Mouse (Mus musculus): ENCODE results near the gene Ncs1. TPM values are rescaled to one million over a fixed set of nuclear protein-coding genes. Genes with fewer than 3 reads are reported as not detected.

Ncs1 gene
- total and polyA plus RNA-seq, 2 experiments, result 0.09 to 0.11 TPM

DNA sequence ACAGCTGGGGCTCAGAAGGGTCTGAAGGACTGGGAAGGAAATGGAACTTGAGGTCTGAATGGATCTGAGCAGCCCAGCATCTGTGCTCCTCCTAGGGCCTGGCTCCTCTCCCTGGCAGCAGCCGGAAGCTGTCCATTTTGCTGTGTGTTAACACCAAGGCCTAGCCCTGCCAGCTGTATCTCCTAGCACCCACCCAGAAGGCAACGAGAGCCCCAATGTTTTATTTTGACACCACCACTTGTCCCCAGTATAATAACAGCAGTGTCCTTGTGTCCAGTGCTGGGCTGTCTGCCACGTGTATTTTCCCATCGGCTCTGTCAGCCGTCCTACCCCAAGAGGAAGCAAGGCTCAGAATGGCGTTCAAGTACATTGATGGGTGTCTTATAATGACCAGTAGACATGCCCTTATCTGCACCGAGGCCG, 17.4 kb downstream of the Ncs1 start:
- Histone ChIP-seq H3K36me3 (ENCODE audit: control insufficient read depth, insufficient read depth, low read length) (no peaks in the 10 kb centered on the region), H3K9ac (ENCODE audit: low read depth, low read length) (no peak overlapping the region), H3K27me3 (ENCODE audit: control insufficient read depth, insufficient read depth, low read length) (no peaks in the 10 kb centered on the region), H3K4me3 (ENCODE audit: insufficient read depth, low read depth, low read length) (no peak overlapping the region), H3K27ac (replicated peaks; ENCODE audit: insufficient read depth, low read depth, low read length) (no peak overlapping the region), H3K4me1 (ENCODE audit: control insufficient read depth, insufficient read depth, low read length) (peaks cover 5% of the 10 kb centered on the region; the same call in 1 of the 2 replicates), H3K79me2 (ENCODE audit: control insufficient read depth, insufficient read depth, low read length) (no peaks in the 10 kb centered on the region)
- 80% methylated on average over 8 of the region's 8 CpGs for WGBS
- TF ChIP-seq CTCF (IDR thresholded peaks at IDR 0.05; ENCODE audit: low read depth, low read length) (no peak), POLR2A (IDR thresholded peaks at IDR 0.05; ENCODE audit: extremely low read depth, insufficient read depth, low read length) (no peak)
- DNase-seq (ENCODE audit: extremely low read depth, low read depth, low spot score), result no peak

DNA sequence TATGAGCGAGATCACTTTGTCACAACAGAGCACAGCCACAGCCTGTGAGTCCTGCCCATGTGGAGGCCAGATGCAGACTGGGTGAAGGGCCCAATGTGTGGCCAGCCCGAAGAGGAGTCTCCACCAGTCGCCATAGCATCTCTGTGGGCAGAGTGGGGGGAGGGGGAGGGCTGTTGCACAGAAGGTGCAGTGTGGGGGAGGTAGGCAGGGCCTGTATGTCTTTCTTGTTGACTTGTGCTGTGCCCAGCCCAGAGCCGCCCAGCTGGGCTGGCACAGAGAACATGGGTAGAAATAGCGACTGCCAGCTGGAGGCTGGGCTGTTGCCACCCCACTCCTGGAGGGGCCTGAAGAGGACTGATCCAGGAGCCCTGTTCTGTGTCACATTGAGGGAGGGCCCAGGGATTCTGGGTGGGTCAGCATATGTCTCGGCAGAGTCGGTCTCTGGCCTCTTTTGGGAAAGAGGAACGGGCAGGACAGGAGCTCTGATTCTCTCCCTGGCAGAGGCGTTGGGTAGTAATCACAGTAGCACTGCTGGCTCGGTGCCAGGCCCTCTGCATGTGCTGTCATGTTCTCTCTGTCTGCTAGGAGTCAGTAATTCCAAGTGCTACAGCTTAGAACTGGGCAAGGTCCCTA, 18.2 kb downstream of the Ncs1 start:
- no peaks in the 10 kb centered on the region for H3K27me3 ChIP-seq (ENCODE audit: control insufficient read depth, insufficient read depth, low read length)
- no peaks in the 10 kb centered on the region for H3K79me2 ChIP-seq (ENCODE audit: control insufficient read depth, insufficient read depth, low read length)
- 43% methylated on average over 10 of the region's 10 CpGs for WGBS
- H3K36me3 ChIP-seq (ENCODE audit: control insufficient read depth, insufficient read depth, low read length), result no peaks in the 10 kb centered on the region
- DNase-seq (ENCODE audit: extremely low read depth, low read depth, low spot score), result no peak
- TF ChIP-seq POLR2A (IDR thresholded peaks at IDR 0.05; ENCODE audit: extremely low read depth, insufficient read depth, low read length), result no peak
- TF ChIP-seq CTCF (IDR thresholded peaks at IDR 0.05; ENCODE audit: low read depth, low read length), result no peak
- no peak overlapping the region for H3K9ac ChIP-seq (ENCODE audit: low read depth, low read length)
- no peak overlapping the region for H3K4me3 ChIP-seq (ENCODE audit: insufficient read depth, low read depth, low read length)
- H3K27ac ChIP-seq (replicated peaks; ENCODE audit: insufficient read depth, low read depth, low read length), result no peak overlapping the region
- H3K4me1 ChIP-seq (ENCODE audit: control insufficient read depth, insufficient read depth, low read length), result no peaks in the 10 kb centered on the region

DNA sequence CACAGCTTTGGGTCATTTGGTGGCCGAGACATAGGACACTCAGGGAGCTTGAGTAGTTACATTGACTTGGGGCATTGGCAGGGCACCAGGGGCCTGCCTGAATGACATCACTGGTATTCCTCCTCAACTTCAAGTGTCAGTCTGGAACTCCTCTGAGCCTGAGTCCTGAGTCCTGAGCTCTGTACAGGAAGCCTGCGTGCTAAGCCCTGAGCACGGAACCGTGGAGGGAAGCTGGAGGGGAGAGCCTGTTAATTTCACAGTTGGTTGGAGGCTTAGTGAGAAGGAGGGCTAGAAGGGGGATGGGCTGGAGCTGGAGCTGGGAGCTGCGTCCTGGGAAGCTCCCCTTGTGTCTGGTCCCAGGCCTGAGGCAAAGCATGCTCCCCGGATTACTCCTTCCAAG, 21.8 kb downstream of the Ncs1 start:
- no peaks in the 10 kb centered on the region for H3K4me1 ChIP-seq (ENCODE audit: control insufficient read depth, insufficient read depth, low read length)
- no peaks in the 10 kb centered on the region for H3K36me3 ChIP-seq (ENCODE audit: control insufficient read depth, insufficient read depth, low read length)
- 76% methylated on average over 6 of the region's 6 CpGs for WGBS
- no peak for TF ChIP-seq POLR2A (IDR thresholded peaks at IDR 0.05; ENCODE audit: extremely low read depth, insufficient read depth, low read length)
- TF ChIP-seq CTCF (IDR thresholded peaks at IDR 0.05; ENCODE audit: low read depth, low read length), result no peak
- no peaks in the 10 kb centered on the region for H3K79me2 ChIP-seq (ENCODE audit: control insufficient read depth, insufficient read depth, low read length)
- H3K9ac ChIP-seq (ENCODE audit: low read depth, low read length), result no peak overlapping the region
- H3K27ac ChIP-seq (replicated peaks; ENCODE audit: insufficient read depth, low read depth, low read length), result no peak overlapping the region
- no peak overlapping the region for H3K4me3 ChIP-seq (ENCODE audit: insufficient read depth, low read depth, low read length)
- DNase-seq (ENCODE audit: extremely low read depth, low read depth, low spot score), result no peak
- H3K27me3 ChIP-seq (ENCODE audit: control insufficient read depth, insufficient read depth, low read length), result no peaks in the 10 kb centered on the region

DNA sequence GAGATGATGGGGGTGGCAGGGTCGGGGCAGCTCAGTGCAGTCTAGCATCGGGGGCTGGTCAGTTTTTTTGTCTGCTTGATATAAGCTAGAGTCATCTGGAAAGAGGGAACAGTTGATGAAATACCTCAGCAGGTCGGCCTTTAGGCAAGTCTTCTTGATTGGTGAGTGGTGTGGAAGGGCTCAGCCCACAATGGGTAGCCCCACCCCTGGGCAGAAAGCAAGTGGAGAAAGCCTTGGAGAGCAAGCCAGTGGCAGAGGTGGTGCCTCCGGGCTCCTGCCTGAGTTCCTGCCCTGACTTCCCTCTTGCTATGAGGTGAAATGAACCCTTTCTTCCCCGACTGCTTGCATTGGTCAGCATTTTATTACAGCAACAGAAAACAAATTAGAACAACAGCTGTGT, 23.0 kb downstream of the Ncs1 start:
- Histone ChIP-seq H3K79me2 (ENCODE audit: control insufficient read depth, insufficient read depth, low read length) (no peaks in the 10 kb centered on the region), H3K27me3 (ENCODE audit: control insufficient read depth, insufficient read depth, low read length) (no peaks in the 10 kb centered on the region), H3K27ac (replicated peaks; ENCODE audit: insufficient read depth, low read depth, low read length) (no peak overlapping the region), H3K4me1 (ENCODE audit: control insufficient read depth, insufficient read depth, low read length) (no peaks in the 10 kb centered on the region), H3K4me3 (ENCODE audit: insufficient read depth, low read depth, low read length) (no peak overlapping the region), H3K36me3 (ENCODE audit: control insufficient read depth, insufficient read depth, low read length) (no peaks in the 10 kb centered on the region), H3K9ac (ENCODE audit: low read depth, low read length) (no peak overlapping the region)
- TF ChIP-seq CTCF (IDR thresholded peaks at IDR 0.05; ENCODE audit: low read depth, low read length) (no peak), POLR2A (IDR thresholded peaks at IDR 0.05; ENCODE audit: extremely low read depth, insufficient read depth, low read length) (no peak)
- WGBS, result 55% methylated on average over 5 of the region's 5 CpGs
- DNase-seq (ENCODE audit: extremely low read depth, low read depth, low spot score), result no peak

DNA sequence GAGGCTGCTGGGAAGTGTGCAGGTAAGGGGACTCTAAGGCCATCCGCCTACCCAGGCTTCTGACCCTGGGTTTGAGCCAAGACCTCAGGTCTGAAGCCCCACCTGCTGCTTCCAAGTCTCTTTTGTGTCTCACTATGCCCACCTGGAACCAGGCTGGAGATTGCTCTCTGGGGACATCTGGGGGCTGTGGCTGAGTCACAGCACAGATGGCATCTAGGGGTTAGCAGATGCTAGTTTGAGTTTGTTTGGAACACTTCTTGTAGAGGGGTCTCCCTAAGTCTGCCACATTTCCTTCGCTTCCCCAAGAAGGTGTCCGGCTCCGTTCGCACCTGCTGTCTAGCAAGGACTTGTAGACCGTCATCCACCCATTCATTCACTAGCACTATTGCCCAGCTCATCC, 23.6 kb downstream of the Ncs1 start:
- Histone ChIP-seq H3K27ac (replicated peaks; ENCODE audit: insufficient read depth, low read depth, low read length) (no peak overlapping the region), H3K36me3 (ENCODE audit: control insufficient read depth, insufficient read depth, low read length) (no peaks in the 10 kb centered on the region), H3K79me2 (ENCODE audit: control insufficient read depth, insufficient read depth, low read length) (no peaks in the 10 kb centered on the region), H3K4me1 (ENCODE audit: control insufficient read depth, insufficient read depth, low read length) (no peaks in the 10 kb centered on the region), H3K27me3 (ENCODE audit: control insufficient read depth, insufficient read depth, low read length) (no peaks in the 10 kb centered on the region), H3K4me3 (ENCODE audit: insufficient read depth, low read depth, low read length) (no peak overlapping the region), H3K9ac (ENCODE audit: low read depth, low read length) (no peak overlapping the region)
- WGBS, result 92% methylated on average over 6 of the region's 6 CpGs
- no peak for DNase-seq (ENCODE audit: extremely low read depth, low read depth, low spot score)
- TF ChIP-seq CTCF (IDR thresholded peaks at IDR 0.05; ENCODE audit: low read depth, low read length), result no peak
- TF ChIP-seq POLR2A (IDR thresholded peaks at IDR 0.05; ENCODE audit: extremely low read depth, insufficient read depth, low read length), result no peak

DNA sequence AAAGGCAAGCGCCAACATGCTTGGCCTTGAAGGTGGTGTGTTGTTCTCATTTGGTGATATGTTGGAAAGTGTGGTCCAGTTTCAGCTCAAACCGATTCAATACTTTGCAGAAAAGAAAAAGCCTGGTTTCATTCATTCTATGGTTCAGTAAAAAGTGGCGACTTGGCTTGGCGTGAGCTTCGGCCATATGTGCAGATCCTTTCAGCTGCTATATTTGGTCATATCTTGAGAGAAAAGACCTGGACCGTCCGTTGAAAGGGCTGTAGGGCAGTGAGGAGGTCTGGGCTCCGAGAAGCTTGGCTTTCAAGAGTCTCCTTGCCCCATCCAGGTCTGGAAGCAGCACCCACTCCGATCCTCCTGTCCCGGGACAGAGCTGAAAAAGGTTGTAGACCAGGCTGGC, 24.2 kb downstream of the Ncs1 start:
- WGBS, result 91% methylated on average over 10 of the region's 10 CpGs
- no peak overlapping the region for H3K27ac ChIP-seq (replicated peaks; ENCODE audit: insufficient read depth, low read depth, low read length)
- TF ChIP-seq POLR2A (IDR thresholded peaks at IDR 0.05; ENCODE audit: extremely low read depth, insufficient read depth, low read length), result no peak
- no peak for TF ChIP-seq CTCF (IDR thresholded peaks at IDR 0.05; ENCODE audit: low read depth, low read length)
- no peaks in the 10 kb centered on the region for H3K79me2 ChIP-seq (ENCODE audit: control insufficient read depth, insufficient read depth, low read length)
- no peaks in the 10 kb centered on the region for H3K27me3 ChIP-seq (ENCODE audit: control insufficient read depth, insufficient read depth, low read length)
- DNase-seq (ENCODE audit: extremely low read depth, low read depth, low spot score), result no peak
- no peaks in the 10 kb centered on the region for H3K36me3 ChIP-seq (ENCODE audit: control insufficient read depth, insufficient read depth, low read length)
- no peak overlapping the region for H3K4me3 ChIP-seq (ENCODE audit: insufficient read depth, low read depth, low read length)
- no peak overlapping the region for H3K9ac ChIP-seq (ENCODE audit: low read depth, low read length)
- no peaks in the 10 kb centered on the region for H3K4me1 ChIP-seq (ENCODE audit: control insufficient read depth, insufficient read depth, low read length)

All from liver, adult 2 months (tissue).